Mouse (Mus musculus): ENCODE data around the gene Raf1. TPM values are rescaled to one million over a fixed set of nuclear protein-coding genes. Genes with fewer than 3 reads are reported as not detected.
A peak's percentile ranks its signal among the peaks of the same experiment; 100 is the strongest.

Raf1 gene
- 36.8 and 39.3 TPM in 2 replicates for polyA plus RNA-seq (2015; fragmentation: Nextera tagmentation; extraction: Ambion mirVana)

GRCm38 (mm10) chr6:115676452-115677128 lies at the start of gene Raf1:
Gene Raf1, minus strand, starts transcription at chr6:115676635.
- no peaks in the 10 kb centered on the region for H3K27me3 ChIP-seq (ENCODE audit: control insufficient read depth, insufficient read depth, low read depth, low read length)
- no peaks in the 10 kb centered on the region for H3K36me3 ChIP-seq (ENCODE audit: control insufficient read depth, insufficient read depth)
- H3K4me3 ChIP-seq (ENCODE audit: low read depth, low read length), result peak within 1 kb of the TSS; percentile 94
- under 1% methylated on average over 45 of the region's 51 CpGs for WGBS (ENCODE audit: insufficient replicate concordance)
- H3K27ac ChIP-seq (ENCODE audit: low read length), result peak within 1 kb of the TSS; percentile 98
- H3K4me1 ChIP-seq (ENCODE audit: control insufficient read depth, low read depth, low read length), result peaks cover 19% of the 10 kb centered on the region
- peak within 1 kb of the TSS; percentile 83 for H3K4me2 ChIP-seq (ENCODE audit: low read depth, low read length)
- peak; percentile 99 for ATAC-seq (ENCODE audit: low read depth)
- no peaks in the 10 kb centered on the region for H3K9me3 ChIP-seq (replicated peaks; ENCODE audit: control insufficient read depth, low read length)
- H3K9ac ChIP-seq (ENCODE audit: low read depth, low read length), result peak within 1 kb of the TSS; percentile 99

DNA sequence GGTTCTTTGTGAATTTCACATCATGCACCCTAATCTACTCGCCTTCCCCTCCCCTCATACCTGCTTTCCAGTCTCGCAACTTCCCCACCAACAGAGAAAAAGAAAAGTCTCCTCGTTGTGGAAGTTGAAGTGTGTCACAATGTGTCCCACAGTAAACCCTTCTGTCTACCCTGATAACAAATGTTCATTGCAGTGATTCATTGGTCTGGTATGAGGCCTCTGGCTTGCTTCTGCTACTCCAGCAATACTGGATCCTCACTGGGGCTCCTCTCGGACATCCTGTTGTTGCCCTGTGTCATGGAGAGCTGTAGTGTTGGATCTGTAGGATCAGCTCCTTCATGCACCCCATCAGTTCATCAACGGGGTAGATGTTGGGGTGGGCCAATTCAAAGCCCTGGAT lies 45.8 kb upstream of the Raf1 start:
- 45% methylated on average over 5 of the region's 5 CpGs for WGBS (ENCODE audit: insufficient replicate concordance)
- H3K27ac ChIP-seq (ENCODE audit: low read length), result no peak overlapping the region
- no peaks in the 10 kb centered on the region for H3K36me3 ChIP-seq (ENCODE audit: control insufficient read depth, insufficient read depth)
- H3K4me2 ChIP-seq (ENCODE audit: low read depth, low read length), result no peak overlapping the region
- H3K4me1 ChIP-seq (ENCODE audit: control insufficient read depth, low read depth, low read length), result peaks cover 10% of the 10 kb centered on the region
- no peak for ATAC-seq (ENCODE audit: low read depth)
- H3K4me3 ChIP-seq (ENCODE audit: low read depth, low read length), result no peak overlapping the region
- no peak overlapping the region for H3K9ac ChIP-seq (ENCODE audit: low read depth, low read length)
- H3K9me3 ChIP-seq (replicated peaks; ENCODE audit: control insufficient read depth, low read length), result no peaks in the 10 kb centered on the region
- no peaks in the 10 kb centered on the region for H3K27me3 ChIP-seq (ENCODE audit: control insufficient read depth, insufficient read depth, low read depth, low read length)

DNA sequence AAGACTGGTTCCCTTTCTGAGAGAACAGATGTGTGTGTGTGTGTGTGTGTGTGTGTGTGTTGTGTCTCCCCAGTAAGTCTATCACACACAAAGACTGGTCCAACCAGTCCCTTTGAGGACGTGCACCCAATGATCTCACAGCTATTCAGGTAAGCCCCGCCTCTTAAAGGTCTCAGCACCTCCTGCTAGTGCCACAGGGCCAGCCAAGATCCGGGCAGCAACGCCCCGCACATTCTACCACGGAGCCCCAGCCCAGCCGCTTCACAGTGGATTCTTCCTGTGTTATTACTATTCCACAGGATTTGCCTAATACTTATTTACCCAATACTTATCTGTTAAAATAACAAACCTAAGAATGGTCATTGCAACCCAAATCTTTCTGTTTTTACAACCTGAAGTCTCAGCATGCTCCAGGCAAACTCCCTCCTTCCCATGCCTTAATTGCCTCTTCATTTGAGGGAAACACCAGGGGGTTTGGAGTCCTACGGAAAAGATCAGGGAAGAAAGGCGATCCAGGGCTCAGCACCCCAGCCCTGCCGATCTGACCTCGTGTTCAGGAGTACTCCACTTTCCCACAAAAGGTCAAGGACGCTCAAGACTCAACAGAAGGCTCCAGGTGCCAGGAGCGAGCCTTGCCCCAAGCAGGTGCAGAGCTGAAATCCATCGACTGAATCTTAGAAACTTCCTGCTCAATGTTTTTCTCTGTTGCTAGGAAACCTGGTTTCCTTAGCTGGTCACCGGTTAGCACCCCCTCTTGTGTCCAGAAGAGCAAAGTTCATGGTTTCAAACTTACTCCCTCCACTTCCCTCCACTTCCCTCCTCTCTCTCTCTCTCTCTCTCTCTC lies 41.5 kb upstream of the Raf1 start:
- peak; percentile 82 for ATAC-seq (ENCODE audit: low read depth)
- Histone ChIP-seq H3K4me2 (ENCODE audit: low read depth, low read length) (peak overlapping the region; percentile 67), H3K36me3 (ENCODE audit: control insufficient read depth, insufficient read depth) (no peaks in the 10 kb centered on the region), H3K27me3 (ENCODE audit: control insufficient read depth, insufficient read depth, low read depth, low read length) (no peaks in the 10 kb centered on the region), H3K9me3 (replicated peaks; ENCODE audit: control insufficient read depth, low read length) (no peaks in the 10 kb centered on the region), H3K9ac (ENCODE audit: low read depth, low read length) (peak overlapping the region; percentile 38), H3K4me3 (ENCODE audit: low read depth, low read length) (peak overlapping the region; percentile 36), H3K27ac (ENCODE audit: low read length) (no peak overlapping the region), H3K4me1 (ENCODE audit: control insufficient read depth, low read depth, low read length) (peaks cover 13% of the 10 kb centered on the region)
- 3% methylated on average over 15 of the region's 15 CpGs for WGBS (ENCODE audit: insufficient replicate concordance)

GRCm38 (mm10) chr6:115717101-115717652 lies 40.7 kb upstream of the Raf1 start:
- no peak overlapping the region for H3K27ac ChIP-seq (ENCODE audit: low read length)

DNA sequence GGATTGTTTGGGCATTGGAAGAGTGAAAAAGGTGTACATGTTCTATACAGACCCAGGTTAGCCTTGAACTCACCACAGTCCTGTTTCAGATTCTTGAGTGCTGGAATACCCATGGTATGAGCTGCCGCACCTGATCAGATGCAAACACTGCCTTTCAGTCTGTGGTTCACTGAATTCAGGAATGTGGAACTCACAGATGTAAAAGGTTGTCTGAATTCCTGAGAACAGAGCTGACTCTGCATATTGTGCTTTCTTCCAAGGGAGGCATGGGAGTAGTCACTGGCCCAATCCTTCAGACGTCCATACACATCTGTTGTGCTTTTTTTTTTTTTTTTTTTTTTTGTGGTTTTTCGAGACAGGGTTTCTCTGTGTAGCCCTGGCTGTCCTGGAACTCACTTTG lies 34.8 kb upstream of the Raf1 start:
- H3K36me3 ChIP-seq (ENCODE audit: control insufficient read depth, insufficient read depth), result no peaks in the 10 kb centered on the region
- H3K4me1 ChIP-seq (ENCODE audit: control insufficient read depth, low read depth, low read length), result no peaks in the 10 kb centered on the region

More at GRCm38 (mm10) chr6:115717101-115717652, 40.7 kb upstream of the Raf1 start:
- peak overlapping the region; percentile 67 for H3K4me2 ChIP-seq (ENCODE audit: low read depth, low read length)
- H3K27me3 ChIP-seq (ENCODE audit: control insufficient read depth, insufficient read depth, low read depth, low read length), result no peaks in the 10 kb centered on the region
- ATAC-seq (ENCODE audit: low read depth), result peak; percentile 51
- peaks cover 13% of the 10 kb centered on the region for H3K4me1 ChIP-seq (ENCODE audit: control insufficient read depth, low read depth, low read length)
- H3K9ac ChIP-seq (ENCODE audit: low read depth, low read length), result no peak overlapping the region
- 40% methylated on average over 8 of the region's 8 CpGs for WGBS (ENCODE audit: insufficient replicate concordance)
- H3K36me3 ChIP-seq (ENCODE audit: control insufficient read depth, insufficient read depth), result no peaks in the 10 kb centered on the region
- no peaks in the 10 kb centered on the region for H3K9me3 ChIP-seq (replicated peaks; ENCODE audit: control insufficient read depth, low read length)
- H3K4me3 ChIP-seq (ENCODE audit: low read depth, low read length), result no peak overlapping the region

DNA sequence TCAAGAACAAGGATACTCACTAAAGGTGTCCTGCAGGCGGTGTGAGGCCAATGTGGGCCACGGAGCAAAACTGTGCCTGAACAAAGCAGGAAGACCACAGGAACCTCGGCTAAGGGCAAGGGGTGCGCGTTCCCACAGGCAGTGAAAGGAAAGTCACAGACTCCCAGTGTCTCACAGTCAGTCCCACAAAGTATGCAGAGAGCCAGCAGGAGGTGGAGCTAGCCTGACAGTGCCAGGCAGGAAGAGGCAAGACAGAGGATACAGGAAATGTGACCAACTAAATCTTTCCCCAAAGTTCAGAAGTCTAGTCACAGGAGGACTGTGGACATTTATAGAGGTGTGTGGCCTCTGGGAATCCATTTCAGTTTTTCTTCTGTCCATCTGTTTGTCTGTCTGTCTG lies 26.5 kb upstream of the Raf1 start:
- Histone ChIP-seq H3K27ac (ENCODE audit: low read length) (no peak overlapping the region), H3K4me1 (ENCODE audit: control insufficient read depth, low read depth, low read length) (no peaks in the 10 kb centered on the region), H3K27me3 (ENCODE audit: control insufficient read depth, insufficient read depth, low read depth, low read length) (no peaks in the 10 kb centered on the region), H3K4me2 (ENCODE audit: low read depth, low read length) (no peak overlapping the region), H3K4me3 (ENCODE audit: low read depth, low read length) (no peak overlapping the region), H3K9me3 (replicated peaks; ENCODE audit: control insufficient read depth, low read length) (no peaks in the 10 kb centered on the region), H3K36me3 (ENCODE audit: control insufficient read depth, insufficient read depth) (no peaks in the 10 kb centered on the region), H3K9ac (ENCODE audit: low read depth, low read length) (no peak overlapping the region)
- 49% methylated on average over 5 of the region's 5 CpGs for WGBS (ENCODE audit: insufficient replicate concordance)
- ATAC-seq (ENCODE audit: low read depth), result no peak

More for the DNA sequence above, 34.8 kb upstream of the Raf1 start:
- no peaks in the 10 kb centered on the region for H3K9me3 ChIP-seq (replicated peaks; ENCODE audit: control insufficient read depth, low read length)
- H3K27ac ChIP-seq (ENCODE audit: low read length), result no peak overlapping the region
- no peak overlapping the region for H3K4me2 ChIP-seq (ENCODE audit: low read depth, low read length)
- 57% methylated on average over 2 of the region's 3 CpGs for WGBS (ENCODE audit: insufficient replicate concordance)
- no peak for ATAC-seq (ENCODE audit: low read depth)
- H3K27me3 ChIP-seq (ENCODE audit: control insufficient read depth, insufficient read depth, low read depth, low read length), result no peaks in the 10 kb centered on the region
- H3K4me3 ChIP-seq (ENCODE audit: low read depth, low read length), result no peak overlapping the region
- no peak overlapping the region for H3K9ac ChIP-seq (ENCODE audit: low read depth, low read length)

GRCm38 (mm10) chr6:115701302-115701701 lies 24.9 kb upstream of the Raf1 start:
- Histone ChIP-seq H3K27ac (ENCODE audit: low read length) (no peak overlapping the region), H3K27me3 (ENCODE audit: control insufficient read depth, insufficient read depth, low read depth, low read length) (no peaks in the 10 kb centered on the region), H3K4me1 (ENCODE audit: control insufficient read depth, low read depth, low read length) (no peaks in the 10 kb centered on the region), H3K4me3 (ENCODE audit: low read depth, low read length) (no peak overlapping the region), H3K36me3 (ENCODE audit: control insufficient read depth, insufficient read depth) (no peaks in the 10 kb centered on the region), H3K4me2 (ENCODE audit: low read depth, low read length) (no peak overlapping the region), H3K9ac (ENCODE audit: low read depth, low read length) (no peak overlapping the region), H3K9me3 (replicated peaks; ENCODE audit: control insufficient read depth, low read length) (no peaks in the 10 kb centered on the region)
- ATAC-seq (ENCODE audit: low read depth), result no peak
- WGBS (ENCODE audit: insufficient replicate concordance), result 55% methylated on average over 11 of the region's 11 CpGs

DNA sequence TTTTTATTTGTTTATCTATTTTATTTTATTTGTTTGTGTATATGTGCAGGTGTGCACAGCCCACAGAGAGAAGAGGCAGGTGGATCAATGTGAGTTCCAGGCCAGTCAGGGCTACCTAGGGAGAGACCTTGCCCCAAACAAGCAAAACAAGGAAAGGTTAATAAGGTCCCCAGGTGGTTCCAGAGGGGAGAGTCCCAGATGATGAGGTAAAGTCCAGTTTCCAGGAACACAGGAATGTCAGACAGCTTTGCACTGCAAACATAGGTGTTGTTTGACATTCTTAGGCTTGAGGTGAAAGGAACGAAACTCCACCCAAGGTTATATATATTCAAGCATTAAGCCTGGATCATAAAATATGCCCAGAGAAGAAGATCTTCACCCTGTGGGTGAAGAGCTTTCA lies 24.3 kb upstream of the Raf1 start:
- Histone ChIP-seq H3K27ac (ENCODE audit: low read length) (no peak overlapping the region), H3K4me2 (ENCODE audit: low read depth, low read length) (no peak overlapping the region), H3K4me1 (ENCODE audit: control insufficient read depth, low read depth, low read length) (no peaks in the 10 kb centered on the region), H3K27me3 (ENCODE audit: control insufficient read depth, insufficient read depth, low read depth, low read length) (no peaks in the 10 kb centered on the region), H3K9me3 (replicated peaks; ENCODE audit: control insufficient read depth, low read length) (no peaks in the 10 kb centered on the region), H3K9ac (ENCODE audit: low read depth, low read length) (no peak overlapping the region), H3K4me3 (ENCODE audit: low read depth, low read length) (no peak overlapping the region), H3K36me3 (ENCODE audit: control insufficient read depth, insufficient read depth) (no peaks in the 10 kb centered on the region)
- 57% methylated on average over 1 of the region's 1 CpGs for WGBS (ENCODE audit: insufficient replicate concordance)
- ATAC-seq (ENCODE audit: low read depth), result peak; percentile 81

DNA sequence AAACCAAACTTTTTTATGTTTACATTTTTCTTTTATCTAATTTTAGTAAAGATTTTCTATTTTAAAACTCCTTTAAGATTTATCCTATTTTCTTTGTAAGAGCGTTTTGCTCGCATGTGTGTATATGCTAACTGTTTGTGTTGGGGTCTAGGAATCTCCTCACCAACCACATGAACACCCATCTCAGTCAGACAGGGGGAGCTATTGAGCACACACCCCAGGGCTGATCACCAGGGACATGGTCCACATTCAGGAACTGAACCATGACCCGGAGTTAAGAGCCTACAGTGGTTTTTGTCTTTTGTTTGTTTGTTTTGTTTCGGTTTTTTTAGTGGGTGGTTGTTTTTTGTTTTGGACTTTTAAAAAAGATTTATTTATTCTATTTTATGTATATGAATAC lies 22.3 kb upstream of the Raf1 start:
- no peaks in the 10 kb centered on the region for H3K9me3 ChIP-seq (replicated peaks; ENCODE audit: control insufficient read depth, low read length)

More for the DNA sequence above, 22.3 kb upstream of the Raf1 start:
- no peak for ATAC-seq (ENCODE audit: low read depth)
- Histone ChIP-seq H3K36me3 (ENCODE audit: control insufficient read depth, insufficient read depth) (no peaks in the 10 kb centered on the region), H3K4me1 (ENCODE audit: control insufficient read depth, low read depth, low read length) (no peaks in the 10 kb centered on the region), H3K27me3 (ENCODE audit: control insufficient read depth, insufficient read depth, low read depth, low read length) (no peaks in the 10 kb centered on the region), H3K4me2 (ENCODE audit: low read depth, low read length) (no peak overlapping the region), H3K4me3 (ENCODE audit: low read depth, low read length) (no peak overlapping the region), H3K9ac (ENCODE audit: low read depth, low read length) (no peak overlapping the region), H3K27ac (ENCODE audit: low read length) (no peak overlapping the region)
- 56% methylated on average over 4 of the region's 4 CpGs for WGBS (ENCODE audit: insufficient replicate concordance)

All from liver, embryonic 16.5 days (tissue).